Mouse (Mus musculus) erythroblast, embryonic 14.5 days (primary cell): ENCODE data around the gene Terb1. TPM values are rescaled to one million over a fixed set of nuclear protein-coding genes. Genes with fewer than 3 reads are reported as not detected.
A peak's percentile ranks its signal among the peaks of the same experiment; 100 is the strongest.

ENCODE experiments used
- H3K27me3 ChIP-seq: 2 replicates; pipeline ENCODE4 v1.6.1; 2012; ENCODE audit warnings: inconsistent platforms; ENCODE audit not compliant: control insufficient read depth
- H3K36me3 ChIP-seq: 2 replicates; pipeline ENCODE4 v1.6.1; 2012; ENCODE audit warnings: mild to moderate bottlenecking, inconsistent platforms; ENCODE audit not compliant: control insufficient read depth
- H3K4me1 ChIP-seq: 2 replicates; pipeline ENCODE4 v1.6.1; 2012; ENCODE audit warnings: inconsistent platforms; ENCODE audit not compliant: control insufficient read depth
- H3K4me3 ChIP-seq: replicated peaks from 2 replicates; pipeline ENCODE3; 2012; ENCODE audit warnings: moderate library complexity, mild to moderate bottlenecking, inconsistent platforms
- H3K9me3 ChIP-seq: 2 replicates; pipeline ENCODE4 v1.6.1; 2012; ENCODE audit warnings: low read length, inconsistent platforms, mixed read lengths; ENCODE audit not compliant: control insufficient read depth
- GATA1 ChIP-seq: IDR thresholded peaks from 2 replicates; pipeline ENCODE4 v1.6.1; 2012; ENCODE audit warnings: low read length, inconsistent platforms, mixed read lengths
- TAL1 ChIP-seq: IDR thresholded peaks from 3 replicates; pipeline ENCODE4 v1.6.1; 2012; ENCODE audit warnings: low read length, inconsistent platforms, mixed read lengths
- polyA plus RNA-seq: library from polyadenylated mRNA; stranded (reverse); fragments of >175 nt; gene quantifications from 2 replicates; pipeline ENCODE4 v1.2.3, GENCODE M21; 2012

Gene Terb1
- polyA plus RNA-seq, 1 experiment, result not detected

DNA sequence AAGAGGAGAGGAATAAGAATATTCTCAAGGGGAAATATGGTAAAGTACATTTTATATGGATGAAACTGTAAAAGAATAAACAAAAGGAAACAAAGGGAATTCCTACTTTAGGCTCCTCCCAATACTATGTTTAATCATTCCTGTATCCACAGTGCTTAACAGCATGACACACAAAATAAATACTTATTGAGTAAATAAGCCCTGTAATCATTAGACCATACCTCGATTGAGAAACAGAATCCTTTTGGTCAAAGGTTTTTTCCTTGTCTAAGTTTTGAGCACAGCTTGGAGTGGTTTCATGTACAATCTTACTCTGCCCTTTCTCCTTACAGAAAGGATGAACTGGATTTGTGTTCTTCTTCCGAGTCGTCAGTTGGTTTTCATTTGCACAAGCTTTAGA lies 37.2 kb downstream of the Terb1 start:
- H3K4me1 ChIP-seq, result no peaks in the 10 kb centered on the region
- H3K9me3 ChIP-seq, result no peaks in the 10 kb centered on the region
- H3K27me3 ChIP-seq, result no peaks in the 10 kb centered on the region
- no peak overlapping the region for H3K4me3 ChIP-seq
- H3K36me3 ChIP-seq, result no peaks in the 10 kb centered on the region
- no peak for TF ChIP-seq GATA1
- no peak for TF ChIP-seq TAL1

- Histone ChIP-seq H3K4me3 (no peak overlapping the region), H3K36me3 (no peaks in the 10 kb centered on the region), H3K27me3 (no peaks in the 10 kb centered on the region), H3K4me1 (no peaks in the 10 kb centered on the region), H3K9me3 (no peaks in the 10 kb centered on the region)
- TF ChIP-seq GATA1, result no peak
- TF ChIP-seq TAL1, result no peak
These were observed 42.2 kb downstream of the Terb1 start for GRCm38 (mm10) chr8:104467463-104467862.

GRCm38 (mm10) chr8:104452177-104452576 lies 57.5 kb downstream of the Terb1 start:
- TF ChIP-seq GATA1, result no peak
- TF ChIP-seq TAL1, result no peak

GRCm38 (mm10) chr8:104448796-104449195 lies 60.9 kb downstream of the Terb1 start:
- H3K4me3 ChIP-seq, result no peak overlapping the region
- no peaks in the 10 kb centered on the region for H3K27me3 ChIP-seq
- no peaks in the 10 kb centered on the region for H3K9me3 ChIP-seq
- H3K36me3 ChIP-seq, result no peaks in the 10 kb centered on the region
- peaks cover 12% of the 10 kb centered on the region for H3K4me1 ChIP-seq
- no peak for TF ChIP-seq TAL1
- TF ChIP-seq GATA1, result no peak

More at GRCm38 (mm10) chr8:104452177-104452576, 57.5 kb downstream of the Terb1 start:
- H3K27me3 ChIP-seq, result no peaks in the 10 kb centered on the region
- H3K4me3 ChIP-seq, result no peak overlapping the region
- no peaks in the 10 kb centered on the region for H3K36me3 ChIP-seq
- peaks cover 12% of the 10 kb centered on the region for H3K4me1 ChIP-seq
- no peaks in the 10 kb centered on the region for H3K9me3 ChIP-seq

DNA sequence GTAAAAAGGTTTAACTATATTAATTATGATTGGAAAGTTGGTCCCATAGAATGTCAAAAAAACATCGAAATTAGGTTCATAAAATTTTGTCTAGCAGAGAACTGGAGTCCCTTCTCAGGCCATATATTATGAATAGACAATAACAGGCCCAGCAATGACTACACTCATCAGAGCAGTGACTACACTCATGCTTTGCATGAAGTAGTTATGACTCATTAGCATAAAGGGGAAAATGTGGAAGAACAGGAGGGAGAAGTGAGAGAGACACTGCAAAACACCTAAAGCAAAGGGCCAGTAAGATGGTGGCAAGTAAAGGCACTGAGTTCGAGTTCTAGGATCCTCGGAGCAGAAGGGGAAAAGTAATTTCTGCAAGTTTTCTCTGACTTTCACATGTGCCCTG lies 63.7 kb downstream of the Terb1 start:
- H3K27me3 ChIP-seq, result no peaks in the 10 kb centered on the region
- no peak overlapping the region for H3K4me3 ChIP-seq
- peaks cover 16% of the 10 kb centered on the region for H3K4me1 ChIP-seq
- TF ChIP-seq TAL1 (no peak), GATA1 (no peak)
- H3K36me3 ChIP-seq, result peaks cover 2% of the 10 kb centered on the region
- H3K9me3 ChIP-seq, result no peaks in the 10 kb centered on the region

GRCm38 (mm10) chr8:104445248-104445647 lies 64.5 kb downstream of the Terb1 start:
- TF ChIP-seq TAL1 (no peak), GATA1 (no peak)
- H3K36me3 ChIP-seq, result peaks cover 10% of the 10 kb centered on the region
- H3K4me3 ChIP-seq, result no peak overlapping the region
- no peaks in the 10 kb centered on the region for H3K27me3 ChIP-seq
- peaks cover 20% of the 10 kb centered on the region for H3K4me1 ChIP-seq
- no peaks in the 10 kb centered on the region for H3K9me3 ChIP-seq

DNA sequence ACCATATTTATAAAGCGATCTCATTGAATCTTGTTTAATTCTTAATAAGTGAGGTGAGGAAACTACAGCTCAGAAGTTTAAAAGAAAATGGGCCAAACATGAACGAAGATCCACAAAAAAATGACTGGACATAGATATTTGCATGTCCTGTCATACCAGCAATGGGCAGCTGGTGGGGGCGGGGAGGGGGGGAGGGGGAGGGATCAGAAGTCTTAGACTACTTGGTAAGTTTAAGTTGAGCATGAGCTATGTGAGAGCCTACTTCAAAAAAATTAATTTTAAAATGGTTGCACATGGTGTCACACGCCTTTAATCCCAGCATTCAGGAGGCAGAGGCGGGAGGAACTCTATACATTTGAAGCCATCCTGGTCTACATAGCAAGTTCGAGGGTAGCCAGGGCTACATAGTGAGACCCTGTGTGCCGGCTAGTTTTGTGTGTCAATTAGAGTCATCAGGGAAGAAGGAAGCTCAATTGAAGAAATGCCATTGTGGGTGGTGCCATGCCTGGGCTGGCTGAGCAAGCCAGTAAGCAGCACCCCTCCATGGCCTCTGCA lies 66.5 kb downstream of the Terb1 start:
- Histone ChIP-seq H3K36me3 (peaks cover 30% of the 10 kb centered on the region), H3K9me3 (no peaks in the 10 kb centered on the region), H3K4me1 (peaks cover 22% of the 10 kb centered on the region), H3K27me3 (no peaks in the 10 kb centered on the region), H3K4me3 (peak overlapping the region; percentile 70)
- no peak for TF ChIP-seq TAL1
- TF ChIP-seq GATA1, result no peak

DNA sequence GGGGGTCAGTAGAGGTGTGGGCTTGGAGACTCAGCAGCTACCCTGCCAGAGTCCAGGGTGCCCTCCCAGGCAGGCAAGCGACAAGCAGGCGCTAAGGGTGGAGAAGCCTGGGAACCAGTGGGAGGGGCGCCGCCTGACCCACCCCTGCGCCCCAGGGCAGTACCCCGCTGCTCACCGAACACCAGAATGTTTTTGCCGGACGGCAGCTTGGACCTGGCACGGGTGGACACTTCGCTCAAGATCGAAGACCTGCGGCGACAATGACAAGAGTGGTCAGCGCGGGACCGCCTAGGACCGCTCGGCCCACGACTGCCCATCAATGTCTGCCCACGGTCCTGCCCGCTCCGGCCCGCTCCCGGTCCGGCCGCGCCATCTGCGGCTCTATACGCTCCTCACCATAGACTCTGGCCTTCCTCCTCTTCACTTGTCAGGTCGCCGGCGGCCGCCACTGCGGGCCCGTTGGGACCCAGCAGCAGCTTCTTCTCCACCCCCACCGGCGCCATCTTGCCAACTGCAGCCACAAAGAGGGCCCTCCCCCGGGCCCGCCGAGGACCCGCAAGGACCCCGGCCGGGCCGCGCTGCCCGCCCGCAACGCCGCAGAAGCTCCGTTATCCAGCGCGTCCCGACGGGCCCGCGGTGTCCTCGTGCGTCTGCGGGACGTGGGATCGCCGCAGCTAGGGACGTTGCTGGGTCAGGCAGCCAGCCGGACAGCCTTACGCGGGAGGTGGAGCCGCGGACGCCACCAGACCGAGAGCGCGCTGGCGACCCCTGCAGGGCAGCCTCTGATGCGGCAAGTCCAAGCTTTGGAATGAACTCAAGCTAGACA lies 67.2 kb downstream of the Terb1 start, which contains the start of gene Dync1li2:
Gene Dync1li2 (minus strand): TSS at position 749 of the 826 bp plus-strand sequence.
- TF ChIP-seq TAL1, result no peak
- TF ChIP-seq GATA1, result no peak
- Histone ChIP-seq H3K4me1 (peaks cover 22% of the 10 kb centered on the region), H3K9me3 (no peaks in the 10 kb centered on the region), H3K36me3 (peaks cover 34% of the 10 kb centered on the region), H3K4me3 (peak within 1 kb of the TSS; percentile 70), H3K27me3 (no peaks in the 10 kb centered on the region)

- H3K4me3 ChIP-seq, result peak overlapping the region; percentile 70
- H3K27me3 ChIP-seq, result no peaks in the 10 kb centered on the region
- no peaks in the 10 kb centered on the region for H3K9me3 ChIP-seq
- TF ChIP-seq GATA1 (no peak), TAL1 (no peak)
- peaks cover 43% of the 10 kb centered on the region for H3K36me3 ChIP-seq
- peaks cover 22% of the 10 kb centered on the region for H3K4me1 ChIP-seq
These were observed 68.1 kb downstream of the Terb1 start for GRCm38 (mm10) chr8:104441613-104442012.
